Mouse (Mus musculus): ENCODE measurements around the gene Chil1. TPM values are rescaled to one million over a fixed set of nuclear protein-coding genes. Genes with fewer than 3 reads are reported as not detected.

The Chil1 gene
- polyA plus RNA-seq, 1 experiment from 2014 or later = 2.5 TPM

DNA sequence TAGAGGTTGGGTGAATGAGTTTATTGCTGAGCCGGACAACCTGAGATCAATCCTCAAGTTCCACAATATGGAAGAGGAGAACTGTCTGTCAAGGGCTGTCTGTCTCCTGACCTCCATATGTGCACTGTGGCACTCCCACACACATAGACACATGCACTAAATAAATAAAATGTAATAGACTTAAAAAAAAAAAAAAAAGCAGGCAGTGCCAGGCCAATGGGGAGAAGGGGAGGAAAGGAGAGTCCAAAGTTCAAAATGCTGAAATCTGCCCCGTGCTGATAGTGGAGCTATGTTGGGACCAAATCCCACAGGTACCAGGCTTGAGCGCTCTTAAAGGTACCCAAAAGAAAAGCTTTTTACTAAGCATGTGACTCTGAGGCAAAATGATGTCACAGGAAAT, 55.5 kb downstream of the Chil1 start:
- 90% methylated on average over 3 of the region's 3 CpGs for WGBS
- H3K36me3 ChIP-seq = no peaks in the 10 kb centered on the region
- no peak overlapping the region for H3K27ac ChIP-seq
- H3K4me1 ChIP-seq = peaks cover 22% of the 10 kb centered on the region
- peaks cover 52% of the 10 kb centered on the region for H3K27me3 ChIP-seq (replicated peaks)
- H3K9ac ChIP-seq = no peak overlapping the region
- no peak for ATAC-seq (ENCODE audit: low FRiP score, low read depth)
- no peak overlapping the region for H3K4me2 ChIP-seq (replicated peaks)
- no peaks in the 10 kb centered on the region for H3K9me3 ChIP-seq
- no peak overlapping the region for H3K4me3 ChIP-seq

Other genes starting within 250 kb of the Chil1 start
- gene Fmod, start 144.9 kb upstream of the Chil1 start, polyA plus RNA-seq (2016; fragmentation: Nextera tagmentation; extraction: Ambion mirVana) = 16.8 and 20.5 TPM in 2 replicates
- 114 and 120 TPM in 2 replicates for gene Btg2, start 103.1 kb upstream of the Chil1 start, polyA plus RNA-seq (2016; fragmentation: Nextera tagmentation; extraction: Ambion mirVana)
- 0.15 and 0.38 TPM in 2 replicates for gene Chit1, start 70.9 kb upstream of the Chil1 start, polyA plus RNA-seq (2016; fragmentation: Nextera tagmentation; extraction: Ambion mirVana)
- gene Mybph, start 11.3 kb downstream of the Chil1 start, polyA plus RNA-seq (2016; fragmentation: Nextera tagmentation; extraction: Ambion mirVana) = 8.6 and 13.0 TPM in 2 replicates
- 5.5 TPM in 2 replicates for gene Adora1, start 53.3 kb downstream of the Chil1 start, polyA plus RNA-seq (2016; fragmentation: Nextera tagmentation; extraction: Ambion mirVana)
- 35.7 and 44.8 TPM in 2 replicates for gene Myog, start 107.8 kb downstream of the Chil1 start, polyA plus RNA-seq (2016; fragmentation: Nextera tagmentation; extraction: Ambion mirVana)
- gene Ppfia4, start 150.8 kb downstream of the Chil1 start, polyA plus RNA-seq (2016; fragmentation: Nextera tagmentation; extraction: Ambion mirVana) = 8.0 and 8.6 TPM in 2 replicates
- gene Tmem183a, start 179.8 kb downstream of the Chil1 start, polyA plus RNA-seq (2016; fragmentation: Nextera tagmentation; extraction: Ambion mirVana) = 110 and 114 TPM in 2 replicates
- gene 4933406M09Rik, start 203.8 kb downstream of the Chil1 start, polyA plus RNA-seq (2016; fragmentation: Nextera tagmentation; extraction: Ambion mirVana) = not detected in 2 replicates
- gene Cyb5r1, start 223.4 kb downstream of the Chil1 start, polyA plus RNA-seq (2016; fragmentation: Nextera tagmentation; extraction: Ambion mirVana) = 27.9 and 29.8 TPM in 2 replicates
- 71.1 and 74.5 TPM in 2 replicates for gene Adipor1, start 233.2 kb downstream of the Chil1 start, polyA plus RNA-seq (2016; fragmentation: Nextera tagmentation; extraction: Ambion mirVana)

Data from neural tube, embryonic 12.5 days (tissue).